Mouse (Mus musculus) adrenal gland, postnatal 4 days (tissue): ENCODE measurements around the gene Hic1. TPM values are rescaled to one million over a fixed set of nuclear protein-coding genes. Genes with fewer than 3 reads are reported as not detected.
"Not testable (repeated sequence)": the region's sequence is repeated elsewhere in the genome, so short reads cannot be mapped to it uniquely, and the experiment has no call there.

Experiments used
- DNase-seq, 2 experiments: peaks; one replicate each; pipeline ENCODE4 v3.0.0; 2021 to 2022; ENCODE audit warnings: low spot score in 2 of 2, mixed read lengths in 2 of 2
- total RNA-seq, 2 experiments: library from RNA; stranded (reverse); gene quantifications; 2 replicates each; pipeline ENCODE4 v1.2.3; 2021

Gene Hic1
- total RNA-seq, 2 experiments from 2014 or later: 22.9 to 29.2 TPM

DNA sequence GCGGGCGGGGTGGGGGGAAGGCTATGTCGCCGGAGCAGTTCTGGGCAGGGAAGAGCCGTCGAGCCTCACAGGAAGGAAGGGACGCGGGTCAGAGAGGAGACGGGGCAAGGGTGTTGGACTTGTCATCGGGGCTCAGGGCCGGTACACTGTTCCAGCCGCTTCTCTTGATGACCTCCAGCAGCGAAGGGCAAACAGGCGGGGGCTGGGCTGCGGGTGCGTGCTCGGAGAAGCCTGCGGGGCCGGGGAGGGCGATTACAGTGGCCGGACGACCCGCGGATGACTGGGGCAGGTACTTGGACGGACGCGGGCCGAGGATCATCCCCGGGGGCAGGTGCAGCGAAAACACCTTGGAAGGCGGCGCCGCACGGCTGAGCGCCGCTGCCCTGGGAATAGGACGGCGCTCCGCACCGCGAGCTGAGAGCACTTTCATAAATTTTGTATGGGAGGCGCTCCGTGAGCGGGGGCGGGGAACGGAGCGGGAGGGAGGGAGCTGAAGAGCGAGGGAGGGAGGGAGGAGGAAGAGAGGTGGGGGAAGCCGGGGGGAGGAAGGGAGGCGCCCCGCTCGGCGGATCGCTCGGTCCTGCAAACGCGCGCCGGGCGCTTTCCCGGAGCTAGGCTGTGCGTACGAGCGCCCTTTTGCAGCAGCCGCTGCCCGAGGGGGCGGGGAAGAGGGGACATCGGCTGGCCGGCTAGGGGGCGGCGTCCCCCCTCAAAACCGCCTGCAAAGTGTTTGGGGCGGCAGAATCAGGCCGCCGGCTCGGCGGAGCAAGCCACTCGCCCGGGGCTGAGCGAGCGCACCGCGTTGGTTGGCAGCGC, 24.1 kb upstream of the Hic1 start, which contains the start of gene Rtn4rl1:
Gene Rtn4rl1, plus strand, starts transcription at position 528 of the 816 bp plus-strand sequence.
- peak; percentile 38 to 57 for DNase-seq

DNA sequence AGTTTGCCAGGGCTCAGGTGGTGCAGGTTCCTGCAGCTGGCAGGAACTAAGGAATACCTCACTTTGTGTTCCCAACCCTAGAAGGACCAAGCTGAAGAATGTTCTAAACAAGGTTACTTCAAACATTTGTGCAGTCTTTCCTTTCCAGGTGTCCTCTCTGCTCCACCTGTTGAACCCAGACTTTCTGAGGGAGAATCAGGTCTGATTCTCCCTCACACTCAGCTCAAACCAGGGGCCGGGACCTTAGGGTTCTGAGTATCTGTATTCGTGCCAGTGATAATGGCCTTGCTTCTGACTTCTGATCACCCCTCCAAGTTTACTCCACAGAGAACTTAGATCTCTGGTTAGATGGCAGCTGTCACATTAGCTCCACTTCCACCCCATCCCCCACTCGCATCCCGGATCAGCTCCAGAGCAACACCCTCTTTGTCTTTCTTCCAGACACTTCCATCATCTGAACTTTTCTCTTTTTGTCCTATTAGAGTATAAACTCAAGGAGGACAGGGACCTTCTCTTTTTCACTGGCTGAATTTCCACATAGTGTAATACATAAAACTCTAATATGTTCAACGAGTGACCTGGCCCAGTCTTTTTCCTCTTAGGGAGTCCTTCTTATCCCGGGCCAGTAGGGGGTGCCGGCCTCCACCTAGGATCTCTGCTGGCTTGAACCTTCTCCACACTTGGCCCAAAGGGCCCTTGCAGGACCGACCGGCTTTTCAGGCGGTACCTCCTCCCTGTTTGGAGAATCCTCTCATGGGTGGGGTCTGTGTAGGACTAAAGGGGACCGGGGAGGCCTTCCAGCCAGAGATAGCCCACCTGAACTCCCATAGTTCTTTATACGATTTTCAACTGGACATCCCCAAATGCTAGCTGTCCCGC, 23.3 kb upstream of the Hic1 start:
- peak; percentile 64 to 72 for DNase-seq

GRCm38 (mm10) chr11:75191841-75192240, 22.5 kb upstream of the Hic1 start:
- DNase-seq: no peak

DNA sequence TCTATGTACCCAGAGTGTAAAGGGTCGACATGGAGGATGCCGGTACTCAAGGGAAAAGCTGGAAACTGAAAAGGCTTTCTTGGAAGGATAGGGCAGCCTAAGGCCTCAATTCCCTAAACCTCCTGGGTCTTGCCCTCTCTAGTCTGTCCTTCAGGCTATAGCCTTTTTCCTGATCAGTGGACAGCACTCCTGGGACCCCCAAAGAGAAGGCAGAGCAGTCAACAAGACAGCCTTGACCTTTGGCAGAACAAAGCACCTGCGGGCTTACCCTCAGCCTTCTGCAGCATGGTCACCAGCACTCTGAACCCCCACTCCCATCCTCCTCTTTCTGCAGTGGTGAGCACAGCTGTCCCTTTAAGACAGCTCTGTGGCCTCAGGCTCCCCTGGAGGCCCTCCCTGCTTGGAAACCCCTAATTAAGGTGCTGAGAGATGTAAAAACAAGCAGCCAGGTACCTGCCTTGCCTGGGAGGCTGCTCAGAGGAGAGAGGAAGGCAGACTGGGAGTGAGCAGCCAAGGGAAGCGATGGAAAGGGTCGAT, 21.7 kb upstream of the Hic1 start, which contains the start of gene Dph1:
Gene Dph1, minus strand, starts transcription at position 337 of the 537 bp plus-strand sequence.
- DNase-seq: no peak

DNA sequence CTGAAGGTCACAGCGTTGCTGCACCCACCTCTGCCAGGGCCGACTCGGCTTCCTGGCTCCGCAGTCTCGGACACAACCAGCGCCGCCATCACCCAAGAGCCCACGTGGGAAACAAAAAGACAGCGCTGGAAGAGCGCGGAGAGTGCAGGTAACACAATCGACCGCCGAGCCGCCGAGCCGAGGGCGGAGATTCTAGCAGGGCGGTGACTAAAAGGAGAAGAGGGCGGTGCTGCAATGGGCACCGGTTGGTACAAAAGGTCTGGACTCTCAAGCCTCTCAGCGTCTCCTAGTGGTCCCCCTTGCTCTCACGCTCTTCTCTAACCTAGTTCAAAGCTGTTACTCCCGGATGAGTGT, 21.0 kb upstream of the Hic1 start:
- DNase-seq: peak; percentile 60 to 75

- no peak for DNase-seq
Observed at GRCm38 (mm10) chr11:75189713-75190370, 20.5 kb upstream of the Hic1 start.

- no peak for DNase-seq
Observed at GRCm38 (mm10) chr11:75184986-75185385, 15.7 kb upstream of the Hic1 start.

DNA sequence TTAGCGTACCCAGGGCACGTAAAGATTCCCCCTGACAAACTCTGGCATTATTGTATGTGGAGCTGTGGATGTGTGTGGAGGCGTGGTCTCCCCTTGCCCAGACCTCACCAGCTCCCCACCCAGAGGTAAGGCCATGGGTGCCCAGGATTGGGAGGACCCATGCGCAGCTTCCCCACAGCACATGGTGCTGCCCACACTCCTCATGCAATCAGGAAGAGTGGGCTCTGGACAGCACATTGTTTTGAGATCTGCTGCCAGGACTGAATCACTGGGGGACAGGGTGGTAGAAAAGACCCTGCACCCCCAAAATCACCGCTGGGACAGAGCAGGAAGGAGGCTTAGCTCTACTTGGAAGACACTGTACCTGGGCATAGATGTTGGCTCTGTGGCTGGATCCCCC, 15.3 kb upstream of the Hic1 start:
- DNase-seq: no peak

- no peak for DNase-seq
Observed at GRCm38 (mm10) chr11:75183917-75184570, 14.7 kb upstream of the Hic1 start.

DNA sequence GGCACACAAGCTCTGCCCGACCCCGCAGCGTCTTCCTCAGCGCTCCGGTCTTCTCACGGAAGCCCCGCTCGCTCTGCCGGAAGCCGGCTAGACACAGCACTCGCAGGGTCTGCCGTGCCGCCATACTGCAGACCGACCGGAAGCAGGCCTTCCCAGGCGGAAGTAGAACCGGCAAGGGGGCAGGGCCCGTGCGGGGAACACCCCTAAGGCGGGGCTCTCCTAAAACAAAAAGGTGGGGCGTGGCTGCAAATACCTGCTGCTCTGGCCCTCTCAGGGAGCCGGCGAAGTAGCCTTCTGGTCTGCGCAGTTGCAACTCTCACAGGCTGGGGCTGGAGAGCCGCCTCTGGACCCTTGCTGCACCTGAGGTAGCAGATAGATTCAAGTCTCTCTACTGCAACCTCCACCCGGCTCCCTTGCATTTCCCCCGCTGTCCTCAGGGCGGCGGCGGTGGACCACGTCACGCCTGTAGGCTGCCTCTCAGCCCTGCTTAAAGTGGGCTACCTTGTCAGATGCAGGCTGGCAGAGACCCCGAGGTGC, 9.4 kb upstream of the Hic1 start, which contains the start of gene Ovca2:
Gene Ovca2, minus strand, starts transcription at position 164 of the 537 bp plus-strand sequence.
- DNase-seq: peak; percentile 67 to 84

- DNase-seq: no peak
Observed at GRCm38 (mm10) chr11:75178011-75178410, 8.7 kb upstream of the Hic1 start.

GRCm38 (mm10) chr11:75174574-75174973, 5.3 kb upstream of the Hic1 start:
- not testable (repeated sequence) for DNase-seq

- no peak for DNase-seq
Observed at GRCm38 (mm10) chr11:75173799-75174165, 4.5 kb upstream of the Hic1 start.

DNA sequence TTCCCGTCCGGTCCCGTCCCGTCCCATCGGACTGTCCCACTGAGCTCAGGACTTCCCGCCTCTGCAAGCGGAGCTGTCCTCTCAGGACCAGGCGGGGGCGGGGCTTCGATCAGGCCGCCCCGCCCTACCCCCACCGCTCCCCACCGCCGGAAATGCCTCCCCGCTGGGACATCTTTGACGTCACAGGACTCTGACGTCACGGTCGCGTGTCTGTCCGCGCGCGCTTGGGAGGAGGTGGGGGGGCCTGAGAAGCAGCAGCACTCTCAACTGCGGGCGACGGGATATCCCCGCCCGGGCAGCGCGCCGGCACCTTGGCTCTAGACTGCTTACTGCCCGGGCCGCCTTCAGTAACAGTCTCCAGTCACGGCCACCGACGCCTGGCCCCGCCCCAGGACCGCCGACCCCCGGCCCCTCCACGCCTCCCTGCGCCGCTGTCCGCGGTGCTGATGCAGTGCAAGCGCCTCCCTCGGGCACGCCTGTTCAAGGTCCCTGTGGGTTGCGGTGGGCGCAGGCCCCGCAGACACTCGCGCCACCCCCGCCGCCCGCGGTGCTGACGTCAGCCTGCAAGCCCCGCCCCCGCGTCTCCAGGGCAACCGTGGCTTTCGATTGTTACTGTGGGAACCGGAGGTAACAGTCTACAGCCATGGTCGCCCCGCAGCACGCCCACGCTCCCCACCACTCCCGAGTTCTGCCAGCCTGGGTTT, 3.9 kb upstream of the Hic1 start:
- peak; percentile 76 to 83 for DNase-seq

DNA sequence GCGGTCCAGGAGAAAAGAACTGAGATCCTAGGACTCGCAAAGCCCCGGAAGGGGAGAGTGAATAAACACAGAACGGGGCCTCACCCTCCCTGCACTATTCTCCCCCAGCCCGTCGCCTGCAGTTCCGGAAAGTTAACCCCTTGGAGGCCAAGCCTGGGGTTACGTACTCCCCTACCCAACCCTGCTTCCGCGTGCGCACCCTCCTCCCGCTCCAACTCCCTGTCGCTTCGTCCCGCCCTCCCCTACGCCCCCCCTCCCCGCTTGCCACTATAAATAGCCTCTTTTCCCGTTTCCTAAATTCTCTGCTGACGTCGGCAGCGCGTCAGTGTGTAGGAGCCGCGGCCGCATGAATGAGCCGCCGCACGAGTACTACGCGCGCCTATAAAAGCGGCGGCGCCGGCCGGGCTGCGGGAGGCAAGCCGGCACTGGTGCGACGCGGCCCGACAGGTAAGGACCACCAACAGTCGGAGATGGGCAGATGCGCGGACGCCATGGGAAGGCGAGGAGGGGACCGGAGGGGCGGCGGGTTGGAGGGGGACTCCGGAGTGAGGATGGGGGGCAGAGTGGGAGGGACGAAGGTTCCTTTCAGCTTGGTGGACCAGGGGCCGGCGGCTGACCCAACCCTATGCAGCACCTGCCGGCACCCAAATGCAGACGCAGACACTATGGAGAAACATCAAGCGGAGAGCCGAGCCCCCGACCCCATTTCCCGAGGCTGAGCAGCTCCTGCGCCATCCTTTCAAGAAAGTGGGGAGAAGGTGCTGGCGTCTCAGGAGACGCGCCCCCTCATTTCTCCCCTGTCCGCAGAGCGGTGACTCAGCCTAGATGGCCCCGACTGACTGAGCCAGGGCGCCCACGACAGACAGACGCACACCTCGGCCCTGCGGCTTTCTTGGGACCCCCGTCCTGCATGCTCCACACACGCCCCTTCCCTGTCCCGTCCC, 3.1 kb upstream of the Hic1 start:
- DNase-seq: no peak

- no peak for DNase-seq
Observed at GRCm38 (mm10) chr11:75171186-75171865, 2.0 kb upstream of the Hic1 start.

DNA sequence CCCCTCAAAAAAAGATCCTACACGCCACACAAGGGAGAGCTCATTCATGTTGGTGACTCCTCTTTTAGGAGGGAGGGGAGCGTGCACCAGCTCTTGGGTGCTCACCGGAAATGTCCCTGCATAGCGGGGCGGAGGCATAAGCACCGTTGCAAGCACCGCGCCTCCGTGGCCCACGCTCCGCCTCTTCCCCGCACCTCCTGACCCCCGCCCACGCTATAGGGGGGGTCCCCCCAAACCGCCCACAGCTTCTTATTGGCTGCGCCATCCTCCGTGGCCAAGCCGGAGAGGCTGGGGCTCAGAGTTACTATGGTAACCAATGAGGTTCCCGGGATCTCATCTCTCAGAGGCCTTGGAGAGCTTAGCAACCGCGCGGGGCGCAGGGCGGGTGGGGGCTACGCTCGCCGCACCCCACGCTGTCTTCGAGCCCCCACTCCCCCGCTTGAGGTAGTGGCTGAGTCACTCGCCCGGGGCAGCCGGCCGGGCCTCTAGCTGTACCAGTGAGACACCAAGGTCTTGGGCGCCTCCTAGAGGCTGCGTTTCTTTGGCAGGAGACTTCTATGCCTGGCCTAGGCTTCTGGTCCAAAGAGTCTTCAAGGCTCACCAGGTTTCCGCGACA, 925 bp upstream of the Hic1 start:
- DNase-seq: peak; percentile 68 to 82
